Mouse (Mus musculus): Measurements from ENCODE around the gene Dnah6.

- TF ChIP-seq CTCF (IDR thresholded peaks at IDR 0.05; ENCODE audit: borderline replicate concordance, extremely low read depth, insufficient read depth, insufficient read length) (no peak), POLR2A (IDR thresholded peaks at IDR 0.05; ENCODE audit: borderline replicate concordance, extremely low read depth, insufficient read depth, insufficient read length, poor library complexity, severe bottlenecking) (no peak)
Measured at GRCm38 (mm10) chr6:73055347-73055746, 166.1 kb downstream of the Dnah6 start.
